Mouse (Mus musculus) stomach, embryonic 15.5 days (tissue): Measurements from ENCODE around the gene Acp7. TPM values are rescaled to one million over a fixed set of nuclear protein-coding genes. Genes with fewer than 3 reads are reported as not detected.
"Not testable (repeated sequence)": the region's sequence is repeated elsewhere in the genome, so short reads cannot be mapped to it uniquely, and the experiment has no call there.

ENCODE experiments used
- ATAC-seq: fragments of 200-750 bp; cut with Nextera tagmentation; 2 replicates; pipeline ENCODE4 v1.8.0; 2017; ENCODE audit warnings: low read depth, moderate number of reproducible peaks, moderate TSS enrichment; ENCODE audit not compliant: insufficient read depth, low FRiP score
- H3K27ac ChIP-seq: fragments of 300-500 bp; sonication (generic); 2 replicates; pipeline ENCODE4 v1.5.1; 2015; ENCODE audit warnings: mild to moderate bottlenecking, inconsistent platforms
- H3K27me3 ChIP-seq: fragments of 300-500 bp; sonication (generic); replicated peaks from 2 replicates; pipeline ENCODE4 v1.6.1; 2015; ENCODE audit warnings: inconsistent platforms
- H3K36me3 ChIP-seq: fragments of 300-500 bp; sonication (generic); 2 replicates; pipeline ENCODE4 v1.6.1; 2015; ENCODE audit warnings: inconsistent platforms
- H3K4me1 ChIP-seq: fragments of 300-500 bp; sonication (generic); 2 replicates; pipeline ENCODE4 v1.6.1; 2015; ENCODE audit warnings: inconsistent platforms
- H3K4me2 ChIP-seq: fragments of 300-500 bp; sonication (generic); 2 replicates; pipeline ENCODE4 v1.6.1; 2015; ENCODE audit warnings: mild to moderate bottlenecking, inconsistent platforms
- H3K4me3 ChIP-seq: fragments of 300-500 bp; sonication (generic); replicated peaks from 2 replicates; pipeline ENCODE4 v1.5.1; 2015; ENCODE audit warnings: inconsistent platforms
- H3K9ac ChIP-seq: fragments of 300-500 bp; sonication (generic); 2 replicates; pipeline ENCODE4 v1.6.1; 2015; ENCODE audit warnings: inconsistent platforms
- H3K9me3 ChIP-seq: fragments of 300-500 bp; sonication (generic); 2 replicates; pipeline ENCODE4 v1.6.1; 2016; ENCODE audit warnings: inconsistent platforms
- WGBS: fragments of 180-500 bp; shearing (Covaris S2); methylation state at CpG from one replicate; pipeline ENCODE4 v1.1.7; 2015; 5-methylcytosine and 5-hydroxymethylcytosine counted together
- polyA plus RNA-seq: library from polyadenylated mRNA; unstranded; fragments of >200 nt; fragmentation: Nextera tagmentation; extraction: Ambion mirVana; gene quantifications from 2 replicates; pipeline ENCODE4 v1.2.1, GENCODE M21; 2015

Gene Acp7
- polyA plus RNA-seq, 1 experiment from 2014 or later: 0.08 TPM

GRCm38 (mm10) chr7:28645947-28646475, 14.9 kb upstream of the Acp7 start:
- WGBS: 80% methylated on average over 2 of the region's 2 CpGs
- H3K4me3 ChIP-seq: no peak overlapping the region
- H3K27ac ChIP-seq: no peak overlapping the region
- no peaks in the 10 kb centered on the region for H3K36me3 ChIP-seq
- no peaks in the 10 kb centered on the region for H3K9me3 ChIP-seq
- H3K9ac ChIP-seq: no peak overlapping the region
- no peaks in the 10 kb centered on the region for H3K4me1 ChIP-seq
- no peak for ATAC-seq
- H3K4me2 ChIP-seq: no peak overlapping the region
- no peaks in the 10 kb centered on the region for H3K27me3 ChIP-seq

- H3K36me3 ChIP-seq: no peaks in the 10 kb centered on the region
- no peak overlapping the region for H3K4me3 ChIP-seq
- WGBS: 72% methylated on average over 6 of the region's 6 CpGs
- H3K27ac ChIP-seq: no peak overlapping the region
- H3K27me3 ChIP-seq: no peaks in the 10 kb centered on the region
- no peak for ATAC-seq
- no peak overlapping the region for H3K9ac ChIP-seq
- H3K4me1 ChIP-seq: no peaks in the 10 kb centered on the region
- H3K9me3 ChIP-seq: no peaks in the 10 kb centered on the region
- no peak overlapping the region for H3K4me2 ChIP-seq
Measured at GRCm38 (mm10) chr7:28645366-28645765, 14.2 kb upstream of the Acp7 start.

GRCm38 (mm10) chr7:28641546-28641945, 10.4 kb upstream of the Acp7 start:
- no peak for ATAC-seq
- Histone ChIP-seq H3K9me3 (no peaks in the 10 kb centered on the region), H3K4me1 (no peaks in the 10 kb centered on the region), H3K9ac (no peak overlapping the region), H3K27ac (no peak overlapping the region), H3K4me3 (no peak overlapping the region), H3K36me3 (no peaks in the 10 kb centered on the region), H3K27me3 (no peaks in the 10 kb centered on the region), H3K4me2 (no peak overlapping the region)
- WGBS: 43% methylated on average over 8 of the region's 8 CpGs

GRCm38 (mm10) chr7:28637511-28637910, 6.4 kb upstream of the Acp7 start:
- no peak overlapping the region for H3K4me3 ChIP-seq
- H3K36me3 ChIP-seq: no peaks in the 10 kb centered on the region
- 7% methylated on average over 8 of the region's 8 CpGs for WGBS
- H3K4me2 ChIP-seq: no peak overlapping the region
- no peaks in the 10 kb centered on the region for H3K9me3 ChIP-seq
- H3K9ac ChIP-seq: no peak overlapping the region
- H3K27ac ChIP-seq: no peak overlapping the region
- H3K4me1 ChIP-seq: no peaks in the 10 kb centered on the region
- no peak for ATAC-seq
- H3K27me3 ChIP-seq: no peaks in the 10 kb centered on the region

- 57% methylated on average over 4 of the region's 4 CpGs for WGBS
- H3K9ac ChIP-seq: no peak overlapping the region
- H3K27me3 ChIP-seq: peaks cover 24% of the 10 kb centered on the region
- no peaks in the 10 kb centered on the region for H3K9me3 ChIP-seq
- no peak overlapping the region for H3K4me3 ChIP-seq
- no peak for ATAC-seq
- no peak overlapping the region for H3K4me2 ChIP-seq
- H3K36me3 ChIP-seq: no peaks in the 10 kb centered on the region
- no peak overlapping the region for H3K27ac ChIP-seq
- no peaks in the 10 kb centered on the region; the same call in 1 of the 2 replicates for H3K4me1 ChIP-seq
Measured at GRCm38 (mm10) chr7:28634128-28634527, 3.0 kb upstream of the Acp7 start.

- 63% methylated on average over 5 of the region's 5 CpGs for WGBS
- Histone ChIP-seq H3K36me3 (no peaks in the 10 kb centered on the region), H3K27ac (no peak overlapping the region), H3K4me1 (no peaks in the 10 kb centered on the region), H3K4me3 (no peak overlapping the region), H3K4me2 (no peak overlapping the region), H3K9me3 (no peaks in the 10 kb centered on the region), H3K27me3 (peaks cover 11% of the 10 kb centered on the region), H3K9ac (no peak overlapping the region)
- no peak for ATAC-seq
Measured at GRCm38 (mm10) chr7:28624791-28625190, 6.3 kb downstream of the Acp7 start.

- 0 out of 2 replicates have a peak, but pooled peaks have one; percentile 31 for ATAC-seq
- H3K9me3 ChIP-seq: no peaks in the 10 kb centered on the region
- H3K27me3 ChIP-seq: no peaks in the 10 kb centered on the region
- no peak overlapping the region for H3K9ac ChIP-seq
- no peak overlapping the region for H3K27ac ChIP-seq
- H3K36me3 ChIP-seq: no peaks in the 10 kb centered on the region
- H3K4me1 ChIP-seq: no peaks in the 10 kb centered on the region
- WGBS: 52% methylated on average over 9 of the region's 9 CpGs
- no peak overlapping the region for H3K4me3 ChIP-seq
- no peak overlapping the region for H3K4me2 ChIP-seq
Measured at GRCm38 (mm10) chr7:28619098-28619715, 11.9 kb downstream of the Acp7 start.

GRCm38 (mm10) chr7:28605951-28606350, 25.2 kb downstream of the Acp7 start:
- Histone ChIP-seq H3K4me2 (no peak overlapping the region), H3K4me1 (0 out of 2 replicates have a peak, but pooled peaks cover 3% of the 10 kb centered on the region), H3K4me3 (no peak overlapping the region), H3K9ac (no peak overlapping the region), H3K9me3 (no peaks in the 10 kb centered on the region), H3K27me3 (no peaks in the 10 kb centered on the region), H3K36me3 (no peaks in the 10 kb centered on the region), H3K27ac (no peak overlapping the region)
- 90% methylated on average over 8 of the region's 8 CpGs for WGBS
- ATAC-seq: no peak

- not testable (repeated sequence) for H3K9me3 ChIP-seq, ATAC-seq, H3K4me1 ChIP-seq, H3K9ac ChIP-seq, H3K27me3 ChIP-seq, H3K36me3 ChIP-seq, H3K27ac ChIP-seq, H3K4me3 ChIP-seq, H3K4me2 ChIP-seq
- 81% methylated on average over 2 of the region's 2 CpGs for WGBS
Measured at GRCm38 (mm10) chr7:28603788-28604187, 27.3 kb downstream of the Acp7 start.

GRCm38 (mm10) chr7:28603136-28603535, 28.0 kb downstream of the Acp7 start:
- H3K4me2 ChIP-seq: no peak overlapping the region
- ATAC-seq: no peak
- H3K4me3 ChIP-seq: no peak overlapping the region
- 71% methylated on average over 5 of the region's 5 CpGs for WGBS
- H3K27ac ChIP-seq: no peak overlapping the region
- H3K27me3 ChIP-seq: no peaks in the 10 kb centered on the region
- H3K9ac ChIP-seq: no peak overlapping the region
- no peaks in the 10 kb centered on the region for H3K36me3 ChIP-seq
- H3K9me3 ChIP-seq: no peaks in the 10 kb centered on the region
- H3K4me1 ChIP-seq: 0 out of 2 replicates have a peak, but pooled peaks cover 3% of the 10 kb centered on the region

GRCm38 (mm10) chr7:28601668-28602067, 29.5 kb downstream of the Acp7 start:
- no peak for ATAC-seq
- H3K9me3 ChIP-seq: no peaks in the 10 kb centered on the region
- H3K9ac ChIP-seq: no peak overlapping the region
- no peak overlapping the region for H3K4me2 ChIP-seq
- H3K27ac ChIP-seq: no peak overlapping the region
- H3K4me3 ChIP-seq: no peak overlapping the region
- H3K27me3 ChIP-seq: no peaks in the 10 kb centered on the region
- peaks cover 7% of the 10 kb centered on the region for H3K4me1 ChIP-seq
- no peaks in the 10 kb centered on the region for H3K36me3 ChIP-seq
- WGBS: 20% methylated on average over 7 of the region's 7 CpGs

- ATAC-seq: no peak
- H3K36me3 ChIP-seq: no peaks in the 10 kb centered on the region
- H3K4me1 ChIP-seq: peaks cover 13% of the 10 kb centered on the region
- H3K9ac ChIP-seq: no peak overlapping the region
- no peak overlapping the region for H3K4me3 ChIP-seq
- no peaks in the 10 kb centered on the region for H3K9me3 ChIP-seq
- 10% methylated on average over 11 of the region's 11 CpGs for WGBS
- no peak overlapping the region for H3K4me2 ChIP-seq
- H3K27ac ChIP-seq: no peak overlapping the region
- H3K27me3 ChIP-seq: no peaks in the 10 kb centered on the region
Measured at GRCm38 (mm10) chr7:28601029-28601428, 30.1 kb downstream of the Acp7 start.
